Mouse (Mus musculus) brain, embryonic 14.5 days (tissue): ENCODE measurements around the gene Srgap3.

ENCODE experiments used
- CTCF ChIP-seq: fragments of 200-500 bp; IDR thresholded peaks from 2 replicates; pipeline ENCODE4 v1.5.1; 2012; ENCODE audit warnings: inconsistent platforms, mild to moderate bottlenecking, moderate library complexity, borderline replicate concordance; ENCODE audit not compliant: insufficient read depth, insufficient read length; ENCODE audit errors: extremely low read depth
- POLR2A ChIP-seq: fragments of 200-500 bp; IDR thresholded peaks from 2 replicates; pipeline ENCODE4 v1.6.1; 2012; ENCODE audit warnings: mild to moderate bottlenecking, inconsistent platforms, borderline replicate concordance; ENCODE audit not compliant: poor library complexity, insufficient read depth, insufficient read length, severe bottlenecking; ENCODE audit errors: extremely low read depth

DNA sequence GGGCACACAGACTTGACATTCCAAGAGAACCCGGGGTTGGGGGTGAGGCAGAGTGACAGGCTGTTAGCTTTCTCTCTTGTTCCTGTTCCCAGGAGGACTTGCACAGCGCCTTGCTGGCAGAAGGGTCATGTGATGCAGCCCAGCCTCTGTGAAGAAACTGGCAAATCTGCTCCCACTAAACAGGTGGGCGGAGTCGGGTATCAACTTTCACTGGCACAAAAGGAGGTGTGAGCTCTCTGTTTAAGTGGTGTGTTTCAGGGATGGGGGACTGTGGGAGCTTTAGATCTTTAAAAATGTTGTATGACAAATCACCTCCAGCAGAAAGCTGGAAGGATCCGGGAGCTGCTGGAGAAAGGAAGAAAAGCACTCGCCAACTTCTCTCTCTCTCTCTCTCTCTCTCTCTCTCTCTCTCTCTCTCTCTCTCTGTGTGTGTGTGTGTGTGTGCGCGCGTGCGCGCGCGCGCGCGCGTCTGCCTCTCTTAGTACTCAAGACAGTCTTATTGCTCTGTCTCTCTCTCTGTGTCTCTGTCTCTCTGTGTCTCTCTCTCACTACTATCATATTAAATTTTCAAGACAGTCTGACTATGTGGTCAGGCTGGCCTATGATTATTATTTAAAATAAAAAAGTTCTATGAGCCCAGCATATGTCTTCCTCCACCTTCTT is 218.2 kb downstream of the Srgap3 start:
- TF ChIP-seq POLR2A (no peak), CTCF (no peak)
